Mouse (Mus musculus) T-helper 17 cell (primary cell): ENCODE measurements at regions not wholly inside any gene's neighbourhood (a gene's known extent, or its start where the extent isn't known, plus 50 kb on each side); places are given as distances from the start of the nearest gene placed in this dataset.

Source experiments
- in situ Hi-C, 2 experiments: fragments of 300-600 bp; cut with MboI, MseI; formaldehyde crosslinking; loops; 1 replicate in 1 of 2; 2 replicates in 1 of 2; pipeline ENCODE4 v1.15.1; 2025; ENCODE audit warnings: high pct_unique_total_duplicates in 2 of 2

DNA sequence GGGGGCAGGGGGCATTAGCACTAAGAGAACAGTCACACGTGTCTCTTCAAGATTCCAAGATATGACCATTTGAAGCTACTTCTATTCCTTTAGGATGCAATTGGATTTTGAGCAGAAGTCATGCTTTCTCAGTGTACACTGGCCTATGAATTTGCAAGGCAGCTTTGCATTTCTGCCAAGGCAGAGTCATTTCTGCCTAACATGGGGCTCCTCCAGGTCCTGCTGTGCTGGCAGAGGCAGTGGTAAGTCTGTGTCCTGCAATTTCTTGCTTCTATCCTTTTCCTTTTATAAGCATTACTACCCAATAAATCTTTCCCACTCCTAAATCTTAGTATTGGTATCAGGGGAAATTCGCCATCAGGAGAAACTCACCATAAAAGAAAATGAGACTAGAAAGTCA, 56.0 kb upstream of the Ostn start:
- in situ Hi-C loops = loop anchor here in 1 of 2 experiments (5.0 kb wide), 2 partner anchors 56 to 89 kb away; partner anchors contain the start of gene Ostn
